Mouse (Mus musculus): Measurements from ENCODE around the gene Gm364. TPM values are rescaled to one million over a fixed set of nuclear protein-coding genes. Genes with fewer than 3 reads are reported as not detected.

Gene Gm364
- not detected in 2 replicates for polyA plus RNA-seq (2015; fragmentation: Nextera tagmentation; extraction: Ambion mirVana)

DNA sequence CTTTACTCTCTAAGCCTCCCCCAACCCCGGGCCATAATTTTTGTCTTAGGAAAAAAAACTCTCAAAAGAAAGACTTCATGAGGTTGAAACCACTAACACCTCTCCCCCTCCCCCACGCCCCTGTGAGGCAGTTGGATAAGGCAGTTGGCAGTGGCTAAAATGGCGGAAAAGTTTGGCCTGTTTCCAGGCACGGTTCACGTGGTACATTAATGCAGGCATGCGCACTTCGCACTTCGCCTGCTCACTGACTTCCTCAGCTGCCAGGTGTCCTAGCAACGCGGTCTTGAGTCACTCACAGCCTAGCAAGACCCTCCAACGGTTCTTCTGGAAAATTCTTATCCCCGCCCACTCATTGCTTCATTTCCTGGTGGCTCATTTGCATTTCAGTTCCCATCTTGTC, at the start of gene Gm364:
Gm364 (plus strand) TSS at position 386 of the 400 bp plus-strand sequence.

DNA sequence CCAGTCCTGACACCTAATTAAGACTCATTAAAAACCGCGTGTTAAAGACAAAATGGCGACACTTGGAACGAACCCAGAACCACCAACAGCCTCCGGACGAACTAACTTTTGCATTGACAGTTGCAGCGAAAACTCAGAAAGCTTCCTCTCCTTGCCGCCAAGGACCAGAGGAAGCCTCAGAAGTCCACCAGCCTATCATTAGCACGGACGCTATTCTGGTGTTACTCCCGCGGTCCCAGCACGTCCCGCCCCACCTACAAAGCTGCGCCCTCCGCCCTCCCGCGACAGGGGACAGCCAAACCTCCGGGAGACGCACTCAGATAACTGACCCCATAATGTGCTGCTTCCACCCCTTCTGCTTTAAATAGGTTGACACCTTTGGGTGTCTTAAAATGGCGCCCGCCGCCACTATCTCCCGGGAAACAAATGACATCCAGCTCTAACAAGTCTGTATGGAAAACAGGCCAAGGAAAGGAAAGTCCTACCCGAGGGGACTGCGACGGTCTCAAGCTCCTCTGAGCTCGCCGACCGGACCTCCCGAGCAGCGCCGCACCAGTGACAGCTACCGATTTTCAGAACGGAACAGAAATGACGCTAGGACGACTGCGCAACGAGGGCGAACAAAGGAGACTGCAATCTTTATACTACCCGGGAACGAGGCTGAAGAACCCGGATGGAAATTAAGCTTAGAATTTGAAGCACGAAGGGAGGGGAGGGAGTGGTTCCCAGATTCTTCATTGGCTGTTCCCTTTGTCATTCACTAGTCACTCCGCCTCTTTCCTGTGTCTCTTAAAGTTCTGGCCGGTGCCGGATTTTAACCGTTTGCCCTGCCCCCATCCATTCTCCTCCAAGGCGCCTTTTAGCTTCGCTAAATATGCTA, 16.3 kb upstream of the Gm364 start, which contains the start of gene Rbmx:
Rbmx (minus strand) TSS at position 670 of the 880 bp plus-strand sequence.

DNA sequence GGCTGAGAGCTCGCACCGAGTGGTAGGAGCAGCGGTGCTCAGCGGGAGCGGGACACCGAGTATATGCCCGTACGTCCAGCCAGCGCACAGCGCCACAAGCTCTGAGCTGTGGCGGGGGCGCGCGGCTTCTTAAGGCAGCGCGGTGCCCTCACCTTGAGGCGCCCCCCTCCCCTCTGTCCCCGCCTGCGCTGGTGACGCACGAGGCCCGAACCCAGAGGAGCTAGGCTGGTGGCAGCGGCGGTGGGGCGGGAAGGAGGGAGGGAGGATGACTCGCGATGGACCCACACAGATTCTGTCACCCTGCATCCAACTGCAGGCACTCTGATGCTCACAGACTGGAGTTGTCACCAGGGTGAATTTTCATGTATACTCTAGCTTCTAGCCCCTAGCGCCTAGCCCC, 94.7 kb downstream of the Gm364 start, which contains the start of gene Gpr101:
Gpr101 (minus strand) TSS at position 124 of the 400 bp plus-strand sequence.

Other genes starting within 250 kb of the Gm364 start
- not detected in 2 replicates for gene Cd40lg, start 197.0 kb upstream of the Gm364 start, polyA plus RNA-seq (2015; fragmentation: Nextera tagmentation; extraction: Ambion mirVana)
- gene Arhgef6, start 70.4 kb upstream of the Gm364 start, polyA plus RNA-seq (2015; fragmentation: Nextera tagmentation; extraction: Ambion mirVana), result 5.0 and 5.6 TPM in 2 replicates
- 73.4 and 84.1 TPM in 2 replicates for gene Rbmx, start 16.1 kb upstream of the Gm364 start, polyA plus RNA-seq (2015; fragmentation: Nextera tagmentation; extraction: Ambion mirVana)
- gene Gpr101, start 94.6 kb downstream of the Gm364 start, polyA plus RNA-seq (2015; fragmentation: Nextera tagmentation; extraction: Ambion mirVana), result 1.2 TPM in 2 replicates

Data from neural tube, postnatal 0 days (tissue).